8 mouse cellular contexts compared by ENCODE assay signal in the genomic region with DNA sequence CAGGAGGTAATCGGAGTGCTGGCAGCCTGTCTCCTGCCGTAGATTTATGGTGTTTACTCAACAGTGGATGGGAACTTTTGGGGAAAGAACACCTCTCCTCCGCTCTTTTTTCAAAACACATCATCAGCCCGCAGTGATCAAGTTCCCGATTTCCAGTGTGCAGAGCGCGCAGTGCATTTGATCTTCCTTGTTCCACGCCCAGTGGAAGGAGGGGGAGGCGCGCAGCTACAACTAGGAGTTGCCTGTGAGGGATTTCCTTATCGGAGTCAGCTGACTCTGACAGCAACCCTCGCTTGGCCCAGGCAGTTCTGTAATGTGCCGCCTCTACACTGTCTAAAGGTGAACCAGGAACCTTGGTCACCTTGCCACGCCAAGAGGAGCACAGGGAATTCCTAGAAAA.
DNase-seq lines count a peak whose midpoint lies in the region; ATAC-seq and TF ChIP-seq lines count a peak whose summit lies in the region.

No protein-coding gene starts in this region.

- WGBS in heart, adult 2 months = 17% methylated on average over 14 of the region's 14 CpGs
- WGBS in kidney, embryonic 16.5 days = 3% methylated on average over 14 of the region's 14 CpGs

- intact Hi-C loops in heart, adult 2 months (cut with DNase I) = loop anchor here (1.0 kb wide), 1 partner anchor 24 kb away; no protein-coding TSS in a partner anchor

- no peak overlapping the region for H3K27ac ChIP-seq in heart, adult 2 months
- H3K27ac ChIP-seq in kidney, embryonic 16.5 days (ENCODE audit: low read length) = peak overlapping the region; percentile 65

- TF ChIP-seq POLR2A in heart, adult 2 months (IDR thresholded peaks at IDR 0.05; ENCODE audit: insufficient read depth, low read depth, low read length) = no peak

- ATAC-seq in kidney, embryonic 16.5 days (ENCODE audit: low FRiP score, low TSS enrichment) = peak; percentile 86

- DNase-seq in embryo, embryonic 10 days (ENCODE audit: low spot score) = peak; percentile 66
- no peak for DNase-seq in embryo, embryonic 9.5 days (ENCODE audit: extremely low spot score)
- peak; percentile 70 to 82 for DNase-seq in heart, adult 2 months
- DNase-seq in lung, postnatal 10 days = peak; percentile 75
- peak; percentile 83 for DNase-seq in urinary bladder, postnatal 14 days (ENCODE audit: low spot score)
- DNase-seq in cerebellum, postnatal 10 days = no peak
- DNase-seq in spleen, adult 18-20 months = no peak

- H3K79me2 ChIP-seq in heart, adult 2 months (replicated peaks; ENCODE audit: control insufficient read depth, insufficient read depth, low read length) = no peaks in the 10 kb centered on the region

- no peaks in the 10 kb centered on the region for H3K36me3 ChIP-seq in heart, adult 2 months (ENCODE audit: control insufficient read depth, insufficient read depth, low read length)
- H3K36me3 ChIP-seq in kidney, embryonic 16.5 days (ENCODE audit: insufficient read depth, low read length) = no peaks in the 10 kb centered on the region

- peak overlapping the region; percentile 55 for H3K4me2 ChIP-seq in kidney, embryonic 16.5 days (replicated peaks; ENCODE audit: low read depth, low read length)

- 0 out of 2 replicates have a peak, but pooled peaks have one; percentile 54 for TF ChIP-seq EP300 in heart, adult 2 months (IDR thresholded peaks at IDR 0.05; ENCODE audit: insufficient read depth, low read depth, low read length)

- H3K4me3 ChIP-seq in heart, adult 2 months = peak overlapping the region; percentile 24; the same call in 1 of the 2 replicates
- peak overlapping the region; percentile 19 for H3K4me3 ChIP-seq in kidney, embryonic 16.5 days (ENCODE audit: low read length)

- no peaks in the 10 kb centered on the region for H3K9me3 ChIP-seq in kidney, embryonic 16.5 days (ENCODE audit: low read length)

- H3K4me1 ChIP-seq in heart, adult 2 months (ENCODE audit: control insufficient read depth, insufficient read depth, low read length) = peaks cover 10% of the 10 kb centered on the region
- peaks cover 13% of the 10 kb centered on the region for H3K4me1 ChIP-seq in kidney, embryonic 16.5 days (ENCODE audit: insufficient read depth, low read length)

- H3K27me3 ChIP-seq in heart, adult 2 months (ENCODE audit: control insufficient read depth, insufficient read depth, low read length) = no peaks in the 10 kb centered on the region
- no peaks in the 10 kb centered on the region for H3K27me3 ChIP-seq in kidney, embryonic 16.5 days (ENCODE audit: insufficient read depth, low read length)

- TF ChIP-seq CTCF in heart, adult 2 months (IDR thresholded peaks at IDR 0.05) = 0 out of 2 replicates have a peak, but pooled peaks have one; percentile 15

- no peak overlapping the region for H3K9ac ChIP-seq in heart, adult 2 months (ENCODE audit: low read depth, low read length)
- H3K9ac ChIP-seq in kidney, embryonic 16.5 days (replicated peaks; ENCODE audit: low read length) = peak overlapping the region; percentile 36; the same call in 1 of the 2 replicates

Comparison
In these comparisons a context has a peak if more than half of its experiments do, and no peak if none do; other contexts are left out.
1. DNase-seq: peak in embryo, embryonic 10 days (single experiment), heart, adult 2 months (2 of 2), lung, postnatal 10 days (single experiment) and urinary bladder, postnatal 14 days (single experiment); none in embryo, embryonic 9.5 days (single experiment), cerebellum, postnatal 10 days (0 of 2) and spleen, adult 18-20 months (0 of 2).